ENCODE assay signal across 9 mouse cellular contexts in the genomic region with DNA sequence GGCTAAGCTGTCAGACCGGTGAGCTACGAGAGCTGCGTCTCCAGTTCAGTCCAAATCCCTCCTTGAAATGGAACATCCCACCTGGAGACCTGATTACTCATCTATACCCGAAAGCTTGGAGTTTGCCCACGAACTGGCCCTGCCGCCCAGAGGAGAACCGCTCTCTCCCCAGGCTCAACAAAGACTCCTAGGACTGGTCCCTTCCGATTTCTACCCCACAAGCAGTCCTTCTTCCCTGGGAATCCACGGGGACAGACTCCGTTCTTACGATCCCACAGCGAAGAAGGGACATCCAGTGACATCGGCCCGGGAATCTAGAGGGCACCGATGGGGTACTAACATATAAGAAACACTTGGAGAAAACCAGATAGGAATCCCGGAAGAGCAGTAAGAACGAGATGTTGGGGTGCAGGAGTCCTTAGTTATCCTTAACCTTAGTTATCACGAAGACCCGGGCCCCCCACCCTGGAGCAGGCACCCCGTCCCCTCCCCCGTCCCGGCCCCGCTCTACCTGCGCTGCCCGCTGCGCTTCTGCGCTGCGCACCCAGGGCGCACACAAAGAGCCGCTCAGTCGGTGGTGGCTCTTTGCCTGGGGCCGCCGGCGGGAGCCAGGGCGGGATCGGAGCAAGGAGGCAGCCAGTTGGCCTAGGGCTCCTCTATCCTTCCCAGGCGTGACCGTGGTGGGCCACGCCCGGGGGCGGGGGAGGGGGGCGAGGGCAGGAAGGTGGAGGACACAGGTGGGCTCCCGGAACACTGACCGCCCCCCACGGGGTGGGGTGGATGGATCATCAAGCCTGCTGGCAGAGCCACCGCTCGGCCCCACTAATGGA. TPM values are rescaled to one million over a fixed set of nuclear protein-coding genes. Genes with fewer than 3 reads are reported as not detected.
A peak's percentile ranks its signal among the peaks of the same experiment; 100 is the strongest.
DNase-seq lines count a peak whose midpoint lies in the region; ATAC-seq and TF ChIP-seq lines count a peak whose summit lies in the region.
"Had no signal": no experiment of that assay in that cellular context is flagged by ENCODE, and none has a peak within 500 bp of the region (broad histone marks: within the 10 kb centered on the region; RNA-seq: fewer than 3 reads in every experiment).

TSS of gene Chst5 (minus strand) at position 827 of the 830 bp plus-strand sequence.

- WGBS in intestine, embryonic 16.5 days: 5% methylated on average over 46 of the region's 47 CpGs

- TF ChIP-seq CTCF in gastrocnemius, adult 2 months (IDR thresholded peaks at IDR 0.05): no peak

- peak within 1 kb of the TSS; percentile 69 for H3K4me2 ChIP-seq in intestine, embryonic 16.5 days (ENCODE audit: low read depth, low read length)

- peaks cover 14% of the 10 kb centered on the region for H3K27me3 ChIP-seq in intestine, embryonic 16.5 days (replicated peaks; ENCODE audit: control insufficient read depth, insufficient read depth, low read length)

- peak; percentile 46 for DNase-seq in gastrocnemius, adult 2 months
- DNase-seq in gastrocnemius, postnatal 36 days: no peak
- peak; percentile 29 for DNase-seq in right cerebral cortex, postnatal 4 days
- no peak for DNase-seq in right cerebral cortex, postnatal 14 days
- DNase-seq in retina, embryonic 14.5 days (ENCODE audit: low spot score): peak; percentile 46
- DNase-seq in spleen, postnatal 10 days (ENCODE audit: low spot score in 2 of 2): no peak
- DNase-seq in spleen, adult 12 weeks (ENCODE audit: low spot score): no peak

- no peaks in the 10 kb centered on the region for H3K9me3 ChIP-seq in intestine, embryonic 16.5 days (ENCODE audit: control insufficient read depth, low read length)

- 0 out of 2 replicates have a peak, but pooled peaks have one; percentile 27 for ATAC-seq in intestine, embryonic 16.5 days

- H3K4me1 ChIP-seq in intestine, embryonic 16.5 days (ENCODE audit: control insufficient read depth, insufficient read depth, low read length): peaks cover 6% of the 10 kb centered on the region

- intact Hi-C loops in gastrocnemius, adult 2 months (cut with DNase I): no loop called here
- intact Hi-C loops in gastrocnemius, postnatal 36 days (cut with DNase I): no loop called here

- H3K9ac ChIP-seq in intestine, embryonic 16.5 days (ENCODE audit: low read depth, low read length): peak within 1 kb of the TSS; percentile 46

- no peaks in the 10 kb centered on the region for H3K36me3 ChIP-seq in intestine, embryonic 16.5 days (ENCODE audit: control insufficient read depth, insufficient read depth, low read length)

- no peak within 1 kb of the TSS for H3K27ac ChIP-seq in gastrocnemius, adult 2 months
- H3K27ac ChIP-seq in intestine, embryonic 16.5 days (ENCODE audit: low read length): no peak within 1 kb of the TSS

- peak within 1 kb of the TSS; percentile 43 for H3K4me3 ChIP-seq in gastrocnemius, adult 2 months
- peak within 1 kb of the TSS; percentile 39 for H3K4me3 ChIP-seq in intestine, embryonic 16.5 days (ENCODE audit: low read length)

RNA-seq across cellular contexts. Expression of gene Chst5, which starts in this region (rescaled TPM):
- total RNA-seq in gastrocnemius, adult 2 months (2021): under 1 TPM in 1 of 2 experiments, not detected in 1; 0.14 TPM
- under 1 TPM; 0.10 to 0.20 TPM for total RNA-seq in gastrocnemius, postnatal 36 days (2021)
- polyA plus RNA-seq in intestine, embryonic 16.5 days (2015; fragmentation: Nextera tagmentation; extraction: Ambion mirVana): 0.97 and 1.4 TPM in 2 replicates
- total RNA-seq: common myeloid progenitor, adult 5-6 weeks had no signal

Comparison
In these comparisons a context has a peak if more than half of its experiments do, and no peak if none do; other contexts are left out.
1. DNase-seq: peak in right cerebral cortex, postnatal 4 days (single experiment) and retina, embryonic 14.5 days (single experiment); none in gastrocnemius, postnatal 36 days (0 of 2), right cerebral cortex, postnatal 14 days (single experiment), spleen, postnatal 10 days (0 of 2) and spleen, adult 12 weeks (single experiment).
2. Peak in DNase-seq and H3K4me3 ChIP-seq in gastrocnemius, adult 2 months; RNA of the gene not detected or under 1 TPM.